Mouse (Mus musculus): ENCODE measurements at regions not wholly inside any gene's neighbourhood (a gene's known extent, or its start where the extent isn't known, plus 50 kb on each side); places are given as distances from the start of the nearest gene placed in this dataset.
A peak's percentile ranks its signal among the peaks of the same experiment; 100 is the strongest.

DNA sequence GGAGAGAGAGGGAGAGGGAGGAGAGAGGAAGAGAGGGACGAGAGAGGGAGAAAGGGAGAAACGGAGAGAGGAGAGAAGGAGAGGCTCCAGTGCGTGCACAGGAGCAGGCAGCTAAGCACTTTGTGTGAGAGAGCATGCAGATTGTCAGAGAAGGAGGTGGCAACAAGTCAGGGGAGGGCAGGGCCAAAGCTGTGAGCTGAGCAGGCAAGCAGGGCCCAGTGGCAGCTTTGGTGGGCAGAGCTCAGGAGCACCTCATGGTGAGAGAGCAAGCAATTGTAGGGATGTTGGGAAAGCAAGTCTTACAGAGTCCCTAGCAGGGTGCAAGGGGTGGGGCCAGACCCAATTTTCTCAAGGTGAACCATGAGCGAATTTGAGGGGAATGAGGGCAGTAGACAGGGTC lies 234.3 kb upstream of the Hey2 start:
- no peak for DNase-seq

DNA sequence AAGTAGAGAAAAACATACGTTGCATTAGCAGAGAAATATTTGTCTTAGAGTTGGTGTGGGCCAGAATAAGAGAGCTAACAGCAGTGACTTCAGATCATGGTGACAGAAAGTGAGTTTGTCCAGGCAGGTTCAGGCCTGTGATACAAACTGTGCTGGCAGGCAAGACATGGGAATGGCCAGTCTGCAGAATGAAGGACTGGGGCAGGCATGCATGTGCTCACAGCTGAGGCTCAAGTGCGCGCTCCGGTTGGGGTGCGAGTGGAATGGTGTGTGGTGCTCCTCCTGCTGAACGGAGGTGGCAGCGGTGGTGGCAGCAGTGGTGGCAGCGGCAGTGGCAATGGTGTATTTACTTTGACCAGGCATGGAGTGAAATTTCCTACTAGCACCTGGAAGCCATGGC lies 233.8 kb upstream of the Hey2 start:
- DNase-seq, result no peak

DNA sequence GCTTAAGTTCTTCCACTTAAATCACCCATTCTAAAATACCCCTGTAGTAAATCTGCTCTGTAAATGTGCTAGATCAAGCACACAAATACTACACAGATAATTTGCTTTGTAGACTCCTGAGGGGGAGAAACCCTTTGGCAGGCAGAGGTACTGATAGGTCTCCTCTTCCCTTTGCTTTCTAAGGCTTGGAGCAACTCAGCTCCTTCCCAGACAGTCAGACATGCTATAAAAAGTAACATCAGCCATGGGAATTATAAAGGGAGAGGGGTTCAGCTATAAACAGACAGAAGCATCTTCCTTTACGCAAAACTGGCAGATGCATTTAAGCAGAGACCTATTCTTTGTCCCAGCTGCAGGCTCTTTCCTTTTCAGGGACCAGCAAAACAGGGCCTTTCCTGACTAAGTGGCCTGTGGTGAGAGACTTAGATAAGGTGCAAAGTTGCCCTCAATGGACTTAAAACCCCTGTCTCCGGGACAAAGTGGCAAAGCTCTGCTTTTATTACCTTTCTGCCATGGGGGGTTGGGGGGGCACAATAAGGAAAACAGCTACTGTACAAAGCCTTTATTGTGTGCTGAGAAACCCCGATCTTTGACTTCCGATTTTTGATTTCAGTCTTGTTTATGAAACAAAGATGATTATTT lies 231.5 kb upstream of the Hey2 start:
- no peak for DNase-seq

DNA sequence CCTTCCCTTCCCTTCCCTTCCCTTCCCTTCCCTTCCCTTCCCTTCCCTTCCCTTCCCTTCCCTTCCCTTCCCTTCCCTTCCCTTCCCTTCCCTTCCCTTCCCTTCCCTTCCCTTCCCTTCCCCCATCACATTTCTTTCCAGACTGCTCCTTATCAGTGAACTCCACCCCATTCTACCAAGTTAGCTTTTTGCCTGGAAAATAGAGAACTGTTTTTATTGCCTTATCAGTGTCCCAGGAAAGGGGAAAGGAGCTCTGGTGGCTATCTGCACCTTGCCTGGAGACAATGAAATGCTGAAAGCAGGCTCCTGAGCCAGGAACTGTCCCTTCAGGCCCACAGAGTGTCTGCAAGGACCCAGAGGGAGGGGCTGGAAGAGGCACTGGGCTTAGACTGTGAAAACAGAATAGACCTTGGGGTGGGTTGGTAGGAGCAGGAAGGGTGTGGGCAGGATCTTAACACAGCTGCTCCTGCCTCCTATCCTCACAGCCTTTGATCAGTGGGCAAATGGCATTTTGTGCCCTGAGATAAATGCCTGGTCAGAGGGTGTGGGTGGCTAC lies 226.1 kb upstream of the Hey2 start:
- DNase-seq, result no peak

DNA sequence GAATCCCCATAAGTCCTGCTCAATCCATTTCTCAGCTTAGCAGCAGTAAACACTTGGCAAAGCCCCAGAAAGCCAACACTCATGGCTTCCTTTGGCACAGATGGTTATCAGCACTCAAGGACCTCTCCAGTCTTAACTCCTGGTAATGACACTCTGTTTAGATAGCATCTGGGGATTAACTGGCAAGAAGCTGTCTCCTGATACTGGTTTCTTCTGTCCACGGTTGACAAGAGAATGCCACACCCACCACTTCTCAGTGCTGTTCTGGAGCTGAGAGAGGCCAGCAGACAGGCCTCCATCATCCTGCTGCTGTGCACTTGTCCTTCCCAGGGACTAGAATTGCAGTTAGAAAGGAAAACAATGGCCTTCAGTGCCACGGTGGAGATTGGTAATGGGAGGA lies 220.1 kb upstream of the Hey2 start:
- no peak for DNase-seq

DNA sequence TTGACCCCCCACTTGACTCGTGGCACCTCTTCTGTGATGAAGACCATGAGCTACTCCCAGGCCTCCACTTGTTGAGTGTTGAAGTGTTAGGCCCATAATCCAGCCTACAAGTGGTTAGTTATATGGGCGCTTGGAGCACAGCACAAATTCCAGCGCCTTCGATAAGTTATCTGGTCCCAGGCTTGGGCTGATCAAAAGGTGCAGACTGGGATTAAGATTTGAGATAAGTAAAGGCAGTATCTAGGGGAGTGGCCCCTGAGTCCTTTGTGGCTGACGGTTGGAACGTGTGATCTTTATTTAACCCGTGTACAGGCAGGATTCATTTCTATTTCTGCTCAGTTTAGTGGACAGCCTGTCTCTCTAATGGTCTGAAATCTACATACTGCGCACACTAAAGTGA lies 210.7 kb upstream of the Hey2 start:
- DNase-seq, result no peak

DNA sequence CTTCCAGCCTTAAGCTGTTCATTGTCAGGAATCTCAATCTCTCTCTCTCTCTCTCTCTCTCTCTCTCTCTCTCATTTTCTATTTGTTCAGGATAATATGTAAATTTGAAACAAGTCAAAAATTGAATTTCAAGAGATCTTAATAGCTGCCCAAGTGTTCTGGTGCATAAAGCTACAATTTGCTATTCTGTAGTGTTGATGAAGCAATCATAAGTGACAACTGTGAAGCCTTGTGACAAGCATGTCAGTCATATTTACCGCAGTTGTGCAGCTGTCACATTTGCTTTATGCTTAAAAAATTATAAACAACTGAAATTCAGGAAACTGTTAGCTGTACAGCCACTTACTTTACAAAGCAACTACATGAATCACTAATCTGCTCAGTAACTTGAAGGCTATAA lies 208.6 kb upstream of the Hey2 start:
- DNase-seq, result no peak

DNA sequence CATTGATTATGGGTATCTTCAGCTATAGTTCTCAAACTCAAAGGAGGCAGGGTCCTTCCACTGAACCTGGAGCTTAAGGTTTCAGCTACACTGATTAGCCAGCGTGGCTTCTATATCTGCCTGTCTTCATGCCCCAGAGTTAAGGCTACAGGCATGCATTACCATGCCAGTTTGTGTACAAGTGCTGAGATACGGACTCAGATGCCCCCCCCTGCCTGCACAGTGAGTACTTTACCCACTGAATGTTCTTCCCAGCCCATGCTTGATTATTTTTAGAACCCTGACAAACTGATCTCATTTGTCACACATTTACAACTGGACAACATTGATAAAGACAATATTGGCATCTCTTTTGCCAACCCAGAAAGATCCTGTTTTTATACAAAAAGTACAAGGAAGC lies 206.8 kb upstream of the Hey2 start:
- no peak for DNase-seq

DNA sequence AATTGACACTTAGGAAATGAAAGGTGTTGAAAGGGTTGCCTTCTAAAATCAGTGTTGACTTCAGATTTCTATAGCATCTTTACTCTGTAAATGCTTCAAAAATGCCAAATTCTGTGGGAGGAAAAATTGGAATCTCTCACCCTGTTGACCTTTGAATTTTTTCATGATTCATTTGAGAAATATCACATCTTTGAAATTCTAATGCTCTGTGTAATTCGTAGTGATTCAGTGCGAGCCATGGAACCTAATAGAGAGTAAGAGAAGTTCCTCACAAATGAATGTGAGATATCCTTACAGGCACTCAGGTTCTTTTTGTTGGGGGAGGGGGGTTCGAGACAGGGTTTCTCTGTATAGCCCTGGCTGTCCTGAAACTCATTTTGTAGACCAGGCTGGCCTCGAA lies 193.0 kb upstream of the Hey2 start:
- no peak for DNase-seq

DNA sequence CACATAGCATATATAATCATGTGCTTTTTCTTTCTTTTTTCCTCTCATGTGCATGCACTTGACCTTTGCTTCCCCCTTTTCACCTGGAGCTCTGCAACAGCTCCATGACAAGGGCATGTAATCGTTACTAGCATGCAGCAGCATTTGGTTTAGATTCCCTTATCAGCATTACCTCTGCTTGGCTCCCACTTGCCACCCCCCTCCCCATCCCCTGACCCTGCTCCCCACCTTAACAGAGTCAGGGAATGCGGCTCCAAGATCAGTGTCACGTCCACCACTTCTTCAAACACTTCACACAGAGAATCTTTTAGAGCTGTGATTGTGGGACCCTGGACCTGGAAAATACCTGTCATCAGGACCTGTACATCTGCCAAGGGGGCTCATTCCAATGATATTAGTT lies 192.2 kb upstream of the Hey2 start:
- DNase-seq, result no peak

DNA sequence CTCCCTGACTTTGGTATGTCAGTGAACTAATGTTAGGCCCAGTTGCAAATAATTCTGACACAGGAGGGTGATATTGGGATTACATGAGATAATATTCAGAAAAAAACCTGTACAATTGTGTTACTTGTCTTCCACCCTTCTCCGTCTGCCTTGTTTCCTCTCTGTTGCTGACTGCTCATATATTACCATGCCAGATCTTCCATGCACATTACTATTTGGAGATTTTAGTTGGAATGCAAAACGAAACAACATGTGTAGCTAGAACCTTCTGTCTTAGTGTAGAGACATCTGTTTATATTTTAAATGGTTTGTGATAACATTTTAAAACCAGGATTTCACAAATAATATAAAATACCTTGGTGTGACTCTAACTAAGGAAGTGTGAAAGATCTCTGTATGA lies 188.1 kb upstream of the Hey2 start:
- no peak for DNase-seq

DNA sequence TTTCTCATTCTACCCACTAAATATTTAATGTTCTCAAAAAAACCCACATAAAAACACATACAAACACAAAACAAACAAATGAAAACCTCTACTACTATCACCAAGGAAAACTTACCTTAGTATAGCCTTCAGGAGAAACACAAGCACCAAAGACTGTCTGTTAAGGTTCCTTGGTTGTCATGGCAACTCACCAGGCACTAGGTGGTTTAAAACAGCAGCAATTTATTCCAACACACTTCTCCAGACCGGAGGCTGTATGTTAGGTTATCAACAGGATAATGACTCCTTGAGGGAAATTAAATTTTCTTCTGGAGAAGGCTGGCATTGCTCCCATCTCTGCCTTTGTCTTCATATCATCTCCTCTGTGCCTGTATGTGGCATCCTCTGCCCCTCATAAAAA lies 183.8 kb upstream of the Hey2 start:
- DNase-seq, result no peak

DNA sequence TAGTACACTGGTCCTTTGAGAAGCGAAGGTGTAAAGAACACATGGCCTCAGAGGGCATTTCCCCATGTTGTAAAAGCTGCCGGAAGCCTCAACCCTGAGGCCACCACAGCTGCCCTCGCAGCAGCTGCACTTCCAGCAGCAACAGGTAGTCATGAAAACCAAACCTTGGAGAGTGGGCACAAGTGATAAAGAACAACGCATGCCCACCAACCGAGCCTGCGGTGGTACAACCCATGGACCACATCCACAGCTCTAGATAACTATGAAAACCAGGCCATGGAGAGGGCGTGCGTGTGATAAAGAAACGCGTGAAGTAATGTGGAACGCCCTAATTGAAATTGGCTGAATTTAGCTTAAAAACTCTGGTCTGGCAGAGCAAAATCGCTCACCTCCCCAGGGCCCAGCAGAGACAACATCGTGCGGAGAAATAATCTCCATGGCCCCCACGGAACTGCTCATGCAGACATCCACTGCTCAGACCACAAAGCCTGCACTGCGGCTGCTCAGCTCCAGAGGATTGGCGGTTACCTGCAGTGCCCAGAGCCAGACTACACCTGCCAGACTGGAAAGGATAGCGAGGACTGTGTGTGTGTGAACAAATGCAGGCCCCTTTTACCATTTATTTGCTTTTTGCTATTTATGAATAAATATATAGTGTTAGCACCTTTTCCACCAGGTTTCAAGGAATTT lies 170.2 kb upstream of the Hey2 start:
- DNase-seq, result no peak

DNA sequence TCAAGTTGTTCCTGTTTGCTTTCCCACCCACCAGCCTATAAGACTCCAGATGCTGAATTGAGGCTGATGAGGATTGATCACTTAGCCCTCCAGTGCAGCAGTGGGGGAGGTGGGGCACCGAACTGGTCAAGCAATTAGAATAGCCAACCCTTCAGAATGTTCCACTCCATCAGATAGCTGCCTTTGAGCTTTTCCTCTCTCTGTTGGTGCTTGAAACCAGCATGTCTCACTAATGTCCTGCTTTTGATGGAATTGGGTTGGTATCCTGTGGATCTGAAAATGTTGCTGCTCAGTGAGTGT lies 167.3 kb upstream of the Hey2 start:
- DNase-seq, result no peak

DNA sequence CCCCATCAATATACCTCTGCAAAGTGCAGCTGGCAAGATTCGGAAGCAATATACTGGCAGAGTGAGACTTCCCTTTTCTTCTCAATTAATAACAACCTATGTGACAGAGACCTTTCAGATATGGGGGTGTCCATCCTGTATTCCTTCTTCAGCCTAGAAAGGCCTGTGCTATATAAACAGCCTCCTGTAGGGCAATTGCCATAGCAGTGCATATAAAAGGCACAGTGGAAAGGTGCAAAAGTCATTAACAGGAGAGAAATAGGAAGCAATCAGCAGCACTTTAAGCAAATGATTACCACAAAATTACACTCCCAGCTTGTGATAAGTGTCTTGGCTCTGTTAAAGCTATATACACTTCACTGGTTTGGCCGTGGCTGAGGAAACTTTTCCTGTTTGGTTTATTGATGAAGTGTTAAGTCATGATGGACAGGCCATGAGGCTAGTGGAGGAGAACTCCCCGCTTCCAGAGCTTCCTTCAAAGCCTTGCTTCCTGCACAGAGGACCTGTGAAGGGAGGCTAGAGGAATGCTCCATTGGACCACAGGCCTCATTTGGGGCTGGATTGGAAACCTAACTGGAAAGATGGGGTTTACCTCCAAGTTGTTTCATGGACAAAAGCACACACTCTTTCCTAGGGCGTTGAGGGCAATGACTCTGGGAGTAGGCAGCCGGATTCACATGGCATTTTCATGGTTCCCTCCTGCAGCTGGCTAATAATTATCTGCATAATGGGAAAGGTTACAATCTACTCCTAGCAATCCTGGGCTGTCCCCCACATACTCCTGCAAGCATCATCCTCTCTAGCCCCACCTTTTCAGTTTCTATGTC lies 166.7 kb upstream of the Hey2 start:
- DNase-seq, result no peak

DNA sequence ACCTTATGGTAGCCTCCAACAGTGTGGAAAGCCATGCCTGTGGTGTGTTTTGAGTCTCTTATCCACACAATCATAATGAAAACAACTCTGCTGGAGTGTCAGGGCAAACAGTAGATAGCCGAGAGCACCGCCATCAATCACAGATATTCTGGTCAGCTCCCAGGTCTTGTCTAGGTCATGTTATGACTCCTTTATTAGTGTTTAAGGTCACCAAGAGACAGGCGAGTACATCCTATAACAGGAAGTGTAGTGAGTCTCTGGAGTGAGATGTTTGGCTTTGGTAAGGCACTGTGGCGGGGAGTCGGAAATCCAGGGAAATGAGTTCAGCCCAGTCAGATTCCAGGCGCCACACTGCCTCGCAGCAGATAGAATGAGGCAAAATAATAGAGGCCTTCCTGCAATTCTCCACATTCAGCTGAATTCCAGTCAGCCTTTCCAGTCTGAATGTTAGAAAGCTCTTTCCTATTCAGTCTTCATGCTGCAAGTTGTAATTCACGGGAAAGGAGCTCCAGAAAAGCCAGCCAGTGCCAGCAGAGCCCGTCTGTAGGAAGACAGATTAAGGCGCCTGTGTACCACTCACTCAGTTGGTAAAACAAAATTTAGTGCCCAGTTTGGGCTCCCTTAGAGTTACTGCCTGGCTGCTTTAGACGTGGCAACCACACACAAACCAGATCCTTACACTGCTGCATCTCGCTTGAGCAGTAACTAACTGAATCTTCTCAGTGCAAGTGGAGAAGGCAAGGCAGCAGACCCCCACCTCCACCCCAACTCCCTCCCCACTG lies 155.8 kb upstream of the Hey2 start:
- DNase-seq, result no peak

DNA sequence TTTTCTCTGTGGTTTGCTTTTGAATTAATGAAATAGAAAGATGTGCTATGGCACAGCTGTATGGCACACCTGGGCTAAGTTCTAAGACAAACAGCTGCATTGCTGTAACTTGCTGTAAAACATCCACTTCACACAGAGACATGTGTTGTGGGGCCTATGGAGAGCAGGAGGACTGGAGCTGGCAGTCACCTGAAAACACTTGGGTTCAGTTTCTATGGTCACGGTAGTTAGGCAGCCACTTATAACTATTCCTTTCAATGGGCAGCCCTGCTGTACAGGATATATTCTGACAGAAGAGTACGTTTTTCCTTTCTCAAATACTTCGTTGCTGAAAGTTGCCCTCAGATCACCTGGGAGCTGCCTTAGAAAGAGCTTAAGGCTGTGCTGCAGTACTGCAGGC lies 149.6 kb upstream of the Hey2 start:
- no peak for DNase-seq

DNA sequence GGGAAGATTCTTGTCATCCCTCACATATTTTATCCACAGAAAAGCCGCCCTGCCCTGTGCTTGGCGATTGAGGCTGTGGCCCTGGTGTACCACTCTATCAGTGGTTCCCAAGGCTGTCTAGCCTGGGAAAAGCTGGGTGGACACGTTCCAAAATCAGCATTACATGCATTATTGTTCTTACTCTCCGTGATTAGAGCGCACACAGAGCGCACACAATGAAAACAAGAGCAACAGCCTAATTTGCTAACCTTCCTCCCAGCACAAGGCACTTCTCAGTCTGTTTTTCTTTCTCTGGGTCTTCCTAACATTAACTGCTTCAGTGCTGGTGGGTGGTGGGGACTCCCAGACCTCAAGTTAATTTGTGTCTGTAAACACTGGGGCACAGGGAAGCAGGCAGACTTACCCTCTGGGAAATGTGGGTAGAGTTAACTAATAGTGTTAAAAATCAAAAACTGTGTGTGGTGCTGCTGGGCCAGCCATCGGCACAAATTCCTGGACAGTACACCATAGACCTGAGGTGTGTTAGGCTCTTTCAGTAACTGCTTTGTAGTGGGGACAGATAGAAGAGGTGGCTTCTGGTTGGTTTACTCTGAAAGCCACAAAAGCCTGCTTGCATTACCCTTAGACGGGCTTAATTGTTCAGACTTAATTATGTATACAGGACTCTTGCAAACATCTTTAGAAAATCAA lies 137.8 kb upstream of the Hey2 start:
- DNase-seq, result no peak

DNA sequence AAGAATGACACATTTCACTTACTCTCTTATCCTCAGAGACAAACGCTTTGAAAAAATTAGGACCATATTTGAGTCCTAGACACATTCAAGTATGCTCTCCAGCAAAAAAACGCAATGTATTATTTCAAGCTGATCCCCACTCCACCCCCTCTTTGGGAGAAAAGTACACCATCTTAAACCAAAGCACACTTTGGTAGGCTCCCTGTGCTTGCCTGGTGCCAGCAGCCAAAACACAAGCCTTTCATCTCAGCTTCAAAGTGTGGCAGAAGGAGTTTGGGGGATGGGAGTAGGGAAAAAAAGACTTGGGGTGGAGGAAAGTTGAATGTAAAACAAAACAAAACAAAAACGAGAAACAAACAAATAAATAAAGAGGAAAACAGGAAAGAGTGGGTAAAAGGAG lies 137.2 kb upstream of the Hey2 start:
- no peak for DNase-seq

DNA sequence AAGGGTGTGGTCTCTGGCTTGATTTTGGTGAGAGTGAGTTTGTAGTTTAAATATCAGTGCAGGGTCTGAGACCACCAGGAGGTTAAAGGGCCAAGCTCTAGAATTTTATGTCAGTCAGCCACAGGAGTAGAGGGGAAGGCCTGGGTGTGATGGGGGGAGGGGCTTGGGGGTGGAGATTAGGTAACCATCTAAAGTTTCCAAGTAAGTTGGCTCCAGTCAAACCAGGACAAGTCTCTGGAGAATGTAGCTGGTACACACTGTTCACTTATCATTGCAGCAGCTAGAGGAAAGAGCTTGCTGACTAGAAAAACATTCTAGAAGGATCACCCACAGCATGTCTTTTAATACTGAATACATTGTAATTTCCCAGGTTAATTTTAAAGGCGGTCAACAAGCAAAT lies 123.6 kb upstream of the Hey2 start:
- DNase-seq, result peak; percentile 21

DNA sequence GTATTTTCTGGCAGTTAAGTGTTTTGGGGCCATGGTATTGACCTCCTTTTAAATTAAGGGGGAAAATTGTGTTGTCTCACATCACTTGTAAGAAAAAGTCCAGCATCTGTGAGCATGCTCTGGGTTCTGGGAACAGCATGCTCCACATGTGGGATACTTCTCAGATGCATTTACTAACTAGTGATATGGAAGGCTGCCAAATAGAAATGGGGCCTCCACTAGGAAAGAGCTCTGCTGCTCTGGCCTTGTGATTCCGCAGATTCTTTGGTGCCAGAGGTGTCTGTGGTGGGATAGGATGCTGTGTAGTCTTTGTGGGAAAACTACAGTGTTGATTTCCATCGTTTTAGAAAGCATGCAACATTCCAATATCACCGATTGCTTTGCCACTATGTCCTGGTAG lies 111.2 kb upstream of the Hey2 start:
- DNase-seq, result no peak

DNA sequence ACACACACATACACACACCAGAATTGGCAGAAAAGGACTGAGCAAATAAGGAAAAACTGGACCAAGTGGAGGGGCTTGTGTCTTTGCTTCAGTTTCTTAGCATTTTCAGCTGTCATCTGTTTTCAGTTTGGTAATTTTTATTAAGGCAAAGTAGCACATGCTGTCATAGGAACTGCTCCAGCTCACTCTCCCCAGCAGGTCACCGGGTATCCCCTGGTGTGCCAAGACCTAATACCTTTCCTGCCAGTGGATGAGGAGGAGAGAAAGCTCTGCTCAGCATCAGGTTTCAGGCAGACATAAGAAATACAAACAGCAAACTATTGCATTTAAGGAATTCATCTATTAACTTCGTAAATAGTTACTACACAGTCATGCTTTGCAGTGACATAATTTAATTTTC lies 109.8 kb upstream of the Hey2 start:
- no peak for DNase-seq
